Mouse (Mus musculus): Measurements from ENCODE around the gene Gse1.

DNA sequence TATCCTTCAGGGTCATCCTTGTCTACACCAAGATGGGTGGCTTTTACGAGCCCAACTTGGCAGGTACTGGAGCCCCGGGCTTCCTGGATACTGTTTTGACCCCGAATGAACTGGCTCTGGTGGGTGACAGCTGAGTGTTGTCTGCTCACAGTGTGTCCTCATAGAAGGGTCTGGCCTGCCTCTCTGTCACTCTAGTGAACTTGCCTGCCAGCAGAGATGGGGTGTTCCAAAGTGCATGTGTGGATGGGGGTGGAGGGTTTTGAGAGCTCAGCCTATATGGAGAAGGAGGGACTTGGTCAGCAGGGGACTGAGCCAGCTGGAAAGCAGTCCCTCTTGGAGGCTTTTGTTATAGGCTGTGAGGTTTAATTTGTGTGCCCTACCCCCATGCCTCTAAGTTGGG lies 25.7 kb upstream of the Gse1 start:
- TF ChIP-seq POLR2A (IDR thresholded peaks at IDR 0.05; ENCODE audit: low read depth, low read length), result no peak
- no peak for TF ChIP-seq CTCF (conservative IDR thresholded peaks at IDR 0.05; ENCODE audit: insufficient read depth, insufficient read length, low read depth, low read length)

Data from kidney, adult 2 months (tissue).